Mouse (Mus musculus) midbrain, embryonic 16.5 days (tissue): ENCODE results near the gene Olfr316. TPM values are rescaled to one million over a fixed set of nuclear protein-coding genes. Genes with fewer than 3 reads are reported as not detected.

Experiments
- ATAC-seq: fragments of 200-750 bp; cut with Nextera tagmentation; 2 replicates; pipeline ENCODE4 v1.8.0; 2017; ENCODE audit warnings: moderate TSS enrichment
- H3K27ac ChIP-seq: fragments of 300-500 bp; sonication (generic); 2 replicates; pipeline ENCODE4 v1.5.1; 2014; ENCODE audit warnings: mild to moderate bottlenecking, low read length, mixed read lengths
- H3K27me3 ChIP-seq: fragments of 300-500 bp; sonication (generic); 2 replicates; pipeline ENCODE4 v1.6.1; 2014; ENCODE audit warnings: low read depth, low read length, mixed read lengths; ENCODE audit not compliant: control insufficient read depth, insufficient read depth
- H3K36me3 ChIP-seq: fragments of 300-500 bp; sonication (generic); 2 replicates; pipeline ENCODE4 v1.6.1; 2014; ENCODE audit warnings: mild to moderate bottlenecking, low read length, moderate library complexity, mixed read lengths; ENCODE audit not compliant: control insufficient read depth, insufficient read depth
- H3K4me1 ChIP-seq: fragments of 300-500 bp; sonication (generic); 2 replicates; pipeline ENCODE4 v1.6.1; 2014; ENCODE audit warnings: mild to moderate bottlenecking, low read length, mixed read lengths; ENCODE audit not compliant: control insufficient read depth, insufficient read depth
- H3K4me2 ChIP-seq: fragments of 300-500 bp; sonication (generic); 2 replicates; pipeline ENCODE4 v1.6.1; 2014; ENCODE audit warnings: mild to moderate bottlenecking, low read length, mixed read lengths
- H3K4me3 ChIP-seq: fragments of 300-500 bp; sonication (generic); 2 replicates; pipeline ENCODE4 v1.5.1; 2014; ENCODE audit warnings: low read depth, mild to moderate bottlenecking, low read length, moderate library complexity, mixed read lengths
- H3K9ac ChIP-seq: fragments of 300-500 bp; sonication (generic); 2 replicates; pipeline ENCODE4 v1.6.1; 2014; ENCODE audit warnings: low read depth, low read length, mixed read lengths
- H3K9me3 ChIP-seq: fragments of 300-500 bp; sonication (generic); replicated peaks from 2 replicates; pipeline ENCODE4 v1.6.1; 2014; ENCODE audit warnings: mild to moderate bottlenecking, low read length, mixed read lengths; ENCODE audit not compliant: control insufficient read depth, poor library complexity, severe bottlenecking
- WGBS: fragments of 180-500 bp; shearing (Covaris S2); extraction: QIAGEN DNeasy Blood & Tissue Kit; methylation state at CpG from one replicate; pipeline ENCODE4 v1.1.7; 2014; 5-methylcytosine and 5-hydroxymethylcytosine counted together
- polyA plus RNA-seq: library from polyadenylated mRNA; unstranded; fragments of >200 nt; fragmentation: Nextera tagmentation; extraction: Ambion mirVana; gene quantifications from 2 replicates; pipeline ENCODE4 v1.2.1, GENCODE M21; 2015

Olfr316 gene
- polyA plus RNA-seq, 1 experiment from 2014 or later = not detected

GRCm38 (mm10) chr11:58772888-58773287 lies 20.4 kb downstream of the Olfr316 start, which contains the start of gene Olfr315:
Gene Olfr315, plus strand, starts transcription at chr11:58773188.
- Histone ChIP-seq H3K27me3 (no peaks in the 10 kb centered on the region), H3K36me3 (no peaks in the 10 kb centered on the region), H3K4me3 (no peak within 1 kb of the TSS), H3K27ac (no peak within 1 kb of the TSS), H3K9me3 (no peaks in the 10 kb centered on the region), H3K4me1 (no peaks in the 10 kb centered on the region), H3K9ac (no peak within 1 kb of the TSS), H3K4me2 (no peak within 1 kb of the TSS)
- no peak for ATAC-seq

- no peaks in the 10 kb centered on the region for H3K36me3 ChIP-seq
- no peak within 1 kb of the TSS for H3K4me2 ChIP-seq
- WGBS = 84% methylated on average over 6 of the region's 6 CpGs
- no peak within 1 kb of the TSS for H3K27ac ChIP-seq
- ATAC-seq = no peak
- no peaks in the 10 kb centered on the region for H3K4me1 ChIP-seq
- no peak within 1 kb of the TSS for H3K9ac ChIP-seq
- no peaks in the 10 kb centered on the region for H3K27me3 ChIP-seq
- H3K9me3 ChIP-seq = no peaks in the 10 kb centered on the region
- no peak within 1 kb of the TSS for H3K4me3 ChIP-seq
Observed at GRCm38 (mm10) chr11:58782480-58783089, 30.1 kb downstream of the Olfr316 start, which contains the start of gene Olfr314. Gene Olfr314, plus strand, starts transcription at chr11:58782952.

- 86% methylated on average over 2 of the region's 2 CpGs for WGBS
- no peaks in the 10 kb centered on the region for H3K27me3 ChIP-seq
Observed at GRCm38 (mm10) chr11:58784182-58784581, 31.6 kb downstream of the Olfr316 start.

GRCm38 (mm10) chr11:58787651-58788050 lies 35.1 kb downstream of the Olfr316 start:
- no peaks in the 10 kb centered on the region for H3K9me3 ChIP-seq
- H3K36me3 ChIP-seq = no peaks in the 10 kb centered on the region
- WGBS = 88% methylated on average over 10 of the region's 10 CpGs
- no peak for ATAC-seq
- no peak overlapping the region for H3K9ac ChIP-seq
- H3K27me3 ChIP-seq = no peaks in the 10 kb centered on the region
- H3K4me1 ChIP-seq = peaks cover 5% of the 10 kb centered on the region
- no peak overlapping the region for H3K27ac ChIP-seq
- H3K4me3 ChIP-seq = no peak overlapping the region
- no peak overlapping the region for H3K4me2 ChIP-seq

More at GRCm38 (mm10) chr11:58784182-58784581, 31.6 kb downstream of the Olfr316 start:
- no peak overlapping the region for H3K9ac ChIP-seq
- no peak for ATAC-seq
- peaks cover under 1% of the 10 kb centered on the region; the same call in 1 of the 2 replicates for H3K4me1 ChIP-seq
- H3K9me3 ChIP-seq = no peaks in the 10 kb centered on the region
- H3K27ac ChIP-seq = no peak overlapping the region
- no peak overlapping the region for H3K4me2 ChIP-seq
- H3K4me3 ChIP-seq = no peak overlapping the region
- H3K36me3 ChIP-seq = no peaks in the 10 kb centered on the region

GRCm38 (mm10) chr11:58788346-58788745 lies 35.8 kb downstream of the Olfr316 start:
- H3K27ac ChIP-seq = no peak overlapping the region
- WGBS = 86% methylated on average over 8 of the region's 8 CpGs
- H3K4me2 ChIP-seq = no peak overlapping the region

GRCm38 (mm10) chr11:58789532-58789931 lies 37.0 kb downstream of the Olfr316 start:
- Histone ChIP-seq H3K4me1 (peaks cover 5% of the 10 kb centered on the region), H3K27ac (no peak overlapping the region), H3K9me3 (no peaks in the 10 kb centered on the region), H3K27me3 (no peaks in the 10 kb centered on the region), H3K9ac (no peak overlapping the region), H3K4me2 (0 out of 2 replicates have a peak overlapping the region, but pooled peaks have one; percentile 1), H3K4me3 (no peak overlapping the region), H3K36me3 (no peaks in the 10 kb centered on the region)
- 12% methylated on average over 3 of the region's 3 CpGs for WGBS
- ATAC-seq = no peak; the same call in 1 of the 2 replicates

More at GRCm38 (mm10) chr11:58788346-58788745, 35.8 kb downstream of the Olfr316 start:
- H3K4me1 ChIP-seq = peaks cover 5% of the 10 kb centered on the region
- ATAC-seq = no peak
- no peaks in the 10 kb centered on the region for H3K36me3 ChIP-seq
- no peaks in the 10 kb centered on the region for H3K9me3 ChIP-seq
- H3K9ac ChIP-seq = no peak overlapping the region
- no peak overlapping the region for H3K4me3 ChIP-seq
- H3K27me3 ChIP-seq = no peaks in the 10 kb centered on the region

- Histone ChIP-seq H3K27me3 (no peaks in the 10 kb centered on the region), H3K9me3 (no peaks in the 10 kb centered on the region), H3K4me1 (peaks cover 5% of the 10 kb centered on the region), H3K36me3 (no peaks in the 10 kb centered on the region), H3K9ac (no peak overlapping the region), H3K4me2 (no peak overlapping the region), H3K27ac (no peak overlapping the region), H3K4me3 (no peak overlapping the region)
- WGBS = 56% methylated on average over 2 of the region's 2 CpGs
- no peak for ATAC-seq
Observed at GRCm38 (mm10) chr11:58790053-58790452, 37.5 kb downstream of the Olfr316 start.

- Histone ChIP-seq H3K4me3 (no peak overlapping the region), H3K4me2 (no peak overlapping the region), H3K27me3 (no peaks in the 10 kb centered on the region), H3K9ac (no peak overlapping the region), H3K9me3 (no peaks in the 10 kb centered on the region), H3K4me1 (peaks cover 5% of the 10 kb centered on the region), H3K36me3 (no peaks in the 10 kb centered on the region), H3K27ac (no peak overlapping the region)
- no peak for ATAC-seq
- WGBS = 84% methylated on average over 6 of the region's 6 CpGs
Observed at GRCm38 (mm10) chr11:58790646-58791045, 38.1 kb downstream of the Olfr316 start.

- H3K27me3 ChIP-seq = no peaks in the 10 kb centered on the region
- H3K4me2 ChIP-seq = no peak overlapping the region
- H3K4me1 ChIP-seq = no peaks in the 10 kb centered on the region
- H3K9ac ChIP-seq = no peak overlapping the region
- H3K27ac ChIP-seq = no peak overlapping the region
- 90% methylated on average over 2 of the region's 2 CpGs for WGBS
- H3K4me3 ChIP-seq = no peak overlapping the region
- H3K9me3 ChIP-seq = no peaks in the 10 kb centered on the region
- no peak for ATAC-seq
- no peaks in the 10 kb centered on the region for H3K36me3 ChIP-seq
Observed at GRCm38 (mm10) chr11:58795856-58796255, 43.3 kb downstream of the Olfr316 start.
